Mouse (Mus musculus) cerebellum, adult 2 months (tissue): Measurements from ENCODE around the gene Hist1h3f.

Experiments used
- CTCF ChIP-seq: fragments of 200-500 bp; IDR thresholded peaks from 2 replicates; pipeline ENCODE4 v1.5.1; 2011; ENCODE audit warnings: low read depth, mild to moderate bottlenecking, control low read depth, low read length, moderate library complexity, borderline replicate concordance; ENCODE audit not compliant: insufficient read depth
- POLR2A ChIP-seq: fragments of 200-500 bp; IDR thresholded peaks from 2 replicates; pipeline ENCODE4 v1.6.1; 2011; ENCODE audit warnings: low read length, control low read depth, borderline replicate concordance; ENCODE audit not compliant: insufficient read depth

DNA sequence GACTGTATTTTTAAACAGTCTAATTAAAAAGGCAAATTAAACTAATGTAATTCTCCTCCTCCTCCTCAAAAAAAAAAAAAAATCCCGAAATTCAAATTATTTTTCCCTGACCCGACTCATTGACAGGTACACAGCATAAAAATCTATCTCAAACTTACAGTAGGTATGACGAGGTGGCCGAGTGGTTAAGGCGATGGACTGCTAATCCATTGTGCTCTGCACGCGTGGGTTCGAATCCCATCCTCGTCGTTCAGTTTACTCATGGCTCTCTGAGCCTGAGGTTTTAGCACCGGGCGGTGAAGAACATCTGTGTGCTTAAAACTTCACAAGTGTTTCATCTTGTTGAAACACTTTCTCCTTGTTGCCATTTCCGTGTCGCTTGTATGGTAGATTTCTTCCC is 22.1 kb upstream of the Hist1h3f start:
- TF ChIP-seq POLR2A (no peak), CTCF (no peak)
